Mouse (Mus musculus) embryo, embryonic 10.5 days (tissue): ENCODE measurements around the gene Bcar3.
"Not testable (repeated sequence)": the region's sequence is repeated elsewhere in the genome, so short reads cannot be mapped to it uniquely, and the experiment has no call there.

Source experiments
- DNase-seq: peaks from one replicate; pipeline ENCODE4 v3.0.0-alpha.2; 2015; ENCODE audit warnings: low spot score

Bcar3 gene

DNA sequence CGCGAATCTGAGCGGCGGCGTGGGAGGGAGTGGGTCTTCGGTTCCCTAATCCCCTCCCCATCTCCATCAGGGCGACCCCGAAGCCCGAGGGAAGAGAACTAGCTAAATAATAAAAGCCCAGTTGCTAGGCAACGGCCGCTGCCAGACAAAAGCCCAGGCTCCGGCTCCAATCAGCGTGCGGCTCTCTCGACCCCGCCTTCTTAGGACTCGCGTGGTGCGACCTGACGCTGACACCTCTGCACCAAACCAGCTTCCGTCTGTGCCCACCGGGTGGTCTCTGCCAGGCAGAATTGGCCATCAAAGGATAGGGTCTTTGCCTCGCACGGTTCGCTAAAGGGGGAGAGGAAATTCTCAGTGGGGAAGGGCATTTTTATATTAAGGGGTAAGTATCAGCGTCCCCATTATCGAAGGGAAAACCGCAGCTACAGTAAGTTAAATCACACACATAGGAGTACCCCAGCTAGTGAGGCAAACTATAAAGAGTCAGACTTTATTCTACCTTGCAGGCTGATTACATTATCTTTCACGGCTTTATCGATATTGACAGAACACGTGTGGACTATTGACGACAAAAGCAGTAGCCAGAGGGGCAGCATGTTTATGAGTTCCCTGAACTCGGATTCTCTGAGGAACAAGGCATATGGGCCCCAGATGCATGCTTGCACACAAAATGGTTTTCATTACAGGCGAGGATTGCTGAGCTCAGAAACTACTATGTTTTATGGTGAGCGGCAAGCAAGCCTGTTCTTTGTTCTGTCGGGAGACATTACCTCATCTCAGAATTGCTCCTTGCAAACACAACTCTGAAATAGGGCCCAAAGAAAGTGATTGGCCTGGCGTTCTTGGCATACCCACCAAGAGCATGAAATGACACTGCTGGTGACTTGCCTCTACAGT lies at the start of gene Bcar3:
Gene Bcar3, plus strand, starts transcription at position 183 of the 897 bp plus-strand sequence.
- peak; percentile 98 for DNase-seq

DNA sequence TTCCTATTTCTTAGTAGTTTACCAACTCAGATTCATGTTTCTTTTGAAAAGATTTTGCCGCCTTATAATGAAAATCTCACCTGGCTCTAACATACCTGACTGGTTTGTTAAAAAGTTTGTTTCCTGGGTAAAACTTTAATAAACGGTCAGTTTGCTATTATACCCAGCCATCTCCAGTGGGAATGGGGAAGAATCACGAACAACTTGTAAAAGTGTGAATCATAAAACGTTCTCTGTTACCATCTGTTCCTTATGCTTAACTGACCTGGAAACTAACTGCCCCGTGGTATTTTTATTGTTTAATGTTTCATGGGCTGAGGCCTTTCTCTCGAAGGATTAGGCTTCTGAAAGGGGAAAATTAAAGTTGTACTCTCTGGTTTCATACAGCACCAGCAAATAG lies 49.2 kb upstream of the Bcar3 start:
- DNase-seq: no peak

DNA sequence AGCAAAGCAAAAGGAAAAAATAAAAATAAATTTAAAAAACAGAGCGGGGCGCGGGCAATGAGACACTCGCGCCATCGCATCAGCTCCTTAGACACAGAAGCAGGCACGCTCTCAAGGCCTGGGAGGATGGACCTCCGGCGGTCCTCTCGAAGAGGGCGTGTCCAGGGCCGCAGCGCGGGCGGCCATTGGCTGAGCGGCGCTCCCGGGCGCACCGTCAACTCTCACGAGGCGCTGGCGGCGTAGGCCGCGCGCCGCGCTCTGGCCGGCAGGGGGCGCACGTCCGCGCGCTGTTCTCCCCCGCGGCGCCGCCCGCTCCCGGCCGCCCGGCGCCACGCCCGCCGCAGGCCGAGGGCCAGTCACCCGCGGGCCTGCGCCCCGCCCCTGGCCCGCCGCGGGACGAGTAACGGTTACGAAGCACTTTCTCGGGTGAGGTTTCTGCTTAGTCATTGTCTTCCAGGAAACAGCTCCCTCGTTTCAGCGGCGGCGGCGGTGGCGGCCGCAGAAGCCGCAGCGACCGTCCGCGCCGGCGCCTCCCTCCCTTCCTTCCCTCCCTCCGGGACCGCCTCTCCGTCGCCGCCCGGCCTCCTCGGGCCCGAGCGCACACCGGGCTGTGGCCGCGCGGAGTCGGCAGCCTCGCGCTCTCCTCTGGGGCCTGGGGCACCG lies 48.6 kb upstream of the Bcar3 start, which contains the start of gene Gclm:
Gene Gclm, plus strand, starts transcription at position 343 of the 663 bp plus-strand sequence.
- DNase-seq: peak; percentile 96

DNA sequence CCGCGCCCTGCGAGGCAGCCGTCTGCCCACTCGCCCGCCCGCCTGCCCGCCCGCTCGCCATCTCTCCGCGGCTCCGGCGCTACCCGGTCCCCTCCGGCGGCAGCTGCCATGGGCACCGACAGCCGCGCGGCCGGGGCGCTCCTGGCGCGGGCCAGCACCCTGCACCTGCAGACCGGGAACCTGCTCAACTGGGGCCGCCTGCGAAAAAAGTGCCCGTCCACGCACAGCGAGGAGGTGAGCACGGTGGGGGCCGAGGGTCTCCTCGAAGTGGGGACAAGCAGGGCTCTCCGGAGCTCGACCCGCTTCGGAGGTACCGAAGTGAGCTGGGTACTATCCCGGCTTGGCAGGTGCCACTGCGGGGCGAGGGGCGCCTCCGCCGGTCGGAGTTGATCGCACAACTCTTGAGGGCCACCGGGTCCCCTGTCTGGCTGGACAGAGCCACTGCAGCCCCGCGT lies 48.0 kb upstream of the Bcar3 start:
- DNase-seq: peak; percentile 71

DNA sequence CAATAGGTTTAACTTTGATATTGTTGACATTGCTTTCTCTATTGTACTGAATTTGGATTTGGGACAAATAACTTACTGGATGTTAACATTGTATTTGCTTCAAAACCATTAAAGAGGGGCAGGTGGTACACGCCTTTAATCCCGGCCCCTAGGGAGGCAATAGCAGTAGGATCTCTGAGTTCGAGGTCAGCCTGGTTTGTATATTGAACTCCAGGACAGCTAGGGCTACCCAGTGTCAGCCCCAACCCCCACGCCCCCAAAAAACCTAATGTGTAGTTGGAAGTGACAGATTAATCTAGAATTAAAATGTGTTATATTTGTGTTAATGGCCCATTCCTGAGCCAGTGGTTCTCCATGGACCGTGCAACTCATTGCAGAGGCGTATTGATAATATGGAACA lies 47.5 kb upstream of the Bcar3 start:
- DNase-seq: no peak

DNA sequence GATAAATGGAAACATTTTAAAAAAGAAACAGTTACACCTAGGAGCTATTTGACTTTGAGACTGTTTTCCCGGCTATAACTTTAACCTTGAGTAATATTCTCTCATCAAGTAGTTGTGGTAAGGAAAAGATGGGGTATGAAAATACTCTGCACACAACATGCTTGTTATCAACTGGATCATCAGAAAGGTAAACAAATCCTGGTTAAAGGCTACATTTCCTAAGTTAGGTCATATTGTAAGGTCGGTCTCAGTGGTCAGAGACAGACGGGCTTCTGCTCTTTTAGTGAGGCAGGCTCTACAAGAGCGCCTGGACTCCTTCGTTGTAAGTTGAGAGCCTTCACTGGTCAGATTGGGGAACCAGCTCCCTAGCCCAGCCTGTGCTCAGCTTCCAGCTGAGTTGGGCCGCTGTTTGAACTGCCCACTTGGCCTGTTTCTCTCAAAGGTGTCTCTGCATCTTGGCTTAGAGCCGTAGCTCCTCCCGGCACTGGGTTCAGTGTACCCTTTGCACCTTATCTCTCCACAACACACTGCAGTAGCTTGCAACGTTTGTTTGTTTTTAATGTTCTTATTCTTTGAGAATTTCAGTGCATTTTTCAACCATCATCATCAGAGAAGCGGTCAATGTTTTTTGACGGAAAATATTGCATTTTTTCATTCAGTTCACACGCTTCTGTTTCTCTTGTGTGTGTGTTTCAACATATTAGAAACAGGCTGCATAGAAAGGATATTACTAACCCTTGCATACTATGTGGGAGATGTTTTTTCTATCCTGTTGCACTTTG lies 46.8 kb upstream of the Bcar3 start:
- peak; percentile 10 for DNase-seq

DNA sequence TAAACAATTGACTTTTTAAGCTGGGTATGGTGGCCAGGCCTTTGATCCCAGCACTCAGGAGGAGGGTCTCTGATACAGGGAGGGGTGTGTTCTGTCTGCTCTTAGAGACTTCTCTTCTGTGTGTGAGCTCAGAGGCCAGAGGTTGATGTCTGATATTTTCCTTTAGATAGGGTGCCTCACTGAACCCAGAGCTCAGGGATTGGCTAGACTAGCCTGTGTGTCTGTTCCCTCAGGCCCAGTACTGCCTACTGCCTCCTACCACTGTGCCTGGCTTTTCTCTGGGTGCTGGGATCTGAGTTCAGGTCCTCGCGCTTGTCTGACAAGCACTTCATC lies 46.2 kb upstream of the Bcar3 start:
- DNase-seq: no peak

DNA sequence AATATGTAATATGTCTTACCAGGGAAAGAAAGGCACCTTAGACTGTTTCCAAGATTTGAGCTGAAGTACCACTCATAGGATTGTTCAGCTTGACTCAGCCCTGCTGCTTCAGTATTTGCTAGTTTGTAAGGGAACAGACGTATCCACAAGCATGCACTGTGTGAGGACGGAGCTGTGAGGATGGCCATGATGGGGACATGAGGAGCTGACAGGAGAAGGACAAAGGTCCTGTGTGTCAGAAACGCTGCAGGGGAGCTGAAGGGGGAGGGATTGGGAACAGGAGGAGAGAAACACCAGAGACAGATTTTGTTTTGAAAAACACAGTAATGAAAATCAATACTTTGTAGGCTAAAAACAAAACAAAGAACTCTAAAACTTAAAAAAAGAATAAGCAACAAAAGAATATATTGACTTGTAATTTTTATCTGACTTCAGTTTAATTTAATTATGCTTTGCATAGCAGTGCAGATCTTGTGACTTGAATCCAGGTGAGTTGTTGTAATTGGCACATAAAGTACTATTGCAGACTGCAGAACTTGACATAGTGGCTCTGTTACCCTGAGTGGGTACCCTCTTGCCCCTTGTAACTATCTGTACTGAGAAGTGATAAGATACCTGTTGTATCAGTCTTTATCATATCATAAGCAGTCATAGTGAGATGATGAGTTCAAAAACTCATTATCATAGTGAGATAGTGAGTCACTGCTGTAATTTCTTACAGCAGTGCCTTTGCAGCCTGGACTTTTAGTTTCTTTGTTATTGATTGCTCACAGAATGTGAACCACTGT lies 41.3 kb upstream of the Bcar3 start:
- DNase-seq: no peak

DNA sequence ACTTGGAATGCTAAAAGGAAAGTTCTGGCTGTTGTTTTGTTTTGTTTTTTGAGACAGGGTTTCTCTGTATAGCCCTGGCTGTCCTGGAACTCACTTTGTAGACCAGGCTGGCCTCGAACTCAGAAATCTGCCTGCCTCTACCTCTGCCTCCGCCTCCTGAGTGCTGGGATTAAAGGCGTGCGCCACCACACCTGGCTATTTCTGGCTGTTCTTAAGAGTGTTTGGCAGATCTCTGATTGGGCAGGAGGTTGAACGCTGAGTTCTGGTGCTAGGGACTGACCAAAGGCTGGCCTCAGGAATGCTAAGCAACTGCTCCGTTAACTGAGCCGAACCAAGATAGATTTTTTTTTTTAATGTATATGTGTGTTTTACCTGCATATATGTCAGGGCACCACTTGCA lies 39.9 kb upstream of the Bcar3 start:
- not testable (repeated sequence) for DNase-seq

DNA sequence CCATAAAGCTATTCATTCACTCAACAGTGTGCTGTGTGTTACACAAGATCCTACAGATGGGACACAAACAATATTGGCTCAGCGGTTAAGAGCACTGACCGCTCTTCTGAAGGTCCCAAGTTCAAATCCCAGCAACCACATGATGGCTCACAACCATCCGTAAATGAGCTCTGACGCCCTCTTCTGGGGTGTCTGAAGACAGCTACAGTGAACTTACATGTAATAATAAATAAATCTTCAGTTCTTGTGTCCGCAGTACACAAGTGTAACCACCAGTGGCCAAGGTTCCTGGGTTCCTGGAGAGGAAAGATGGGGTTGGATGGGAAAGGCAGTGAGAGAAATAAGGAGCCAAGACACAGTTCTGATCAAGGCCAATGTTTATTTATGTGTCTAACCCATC lies 23.9 kb upstream of the Bcar3 start:
- DNase-seq: no peak

DNA sequence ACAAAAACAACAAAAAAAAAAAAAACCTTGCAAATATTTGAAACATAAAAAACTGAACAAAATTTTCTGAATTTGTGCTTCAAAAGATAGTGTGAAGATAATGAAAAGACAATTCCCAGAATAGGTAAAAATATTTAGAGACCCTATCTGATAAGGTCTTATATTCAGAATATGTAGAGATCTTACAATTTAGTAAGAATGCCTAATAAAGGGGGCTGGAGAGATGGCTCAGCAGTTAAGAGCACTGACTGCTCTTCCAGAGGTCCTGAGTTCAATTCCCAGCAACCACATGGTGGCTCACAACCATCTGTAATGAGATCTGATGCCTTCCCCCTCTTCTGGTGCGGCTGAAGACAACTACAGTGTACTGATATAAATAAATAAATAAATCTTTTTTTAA lies 21.4 kb upstream of the Bcar3 start:
- DNase-seq: not testable (repeated sequence)

DNA sequence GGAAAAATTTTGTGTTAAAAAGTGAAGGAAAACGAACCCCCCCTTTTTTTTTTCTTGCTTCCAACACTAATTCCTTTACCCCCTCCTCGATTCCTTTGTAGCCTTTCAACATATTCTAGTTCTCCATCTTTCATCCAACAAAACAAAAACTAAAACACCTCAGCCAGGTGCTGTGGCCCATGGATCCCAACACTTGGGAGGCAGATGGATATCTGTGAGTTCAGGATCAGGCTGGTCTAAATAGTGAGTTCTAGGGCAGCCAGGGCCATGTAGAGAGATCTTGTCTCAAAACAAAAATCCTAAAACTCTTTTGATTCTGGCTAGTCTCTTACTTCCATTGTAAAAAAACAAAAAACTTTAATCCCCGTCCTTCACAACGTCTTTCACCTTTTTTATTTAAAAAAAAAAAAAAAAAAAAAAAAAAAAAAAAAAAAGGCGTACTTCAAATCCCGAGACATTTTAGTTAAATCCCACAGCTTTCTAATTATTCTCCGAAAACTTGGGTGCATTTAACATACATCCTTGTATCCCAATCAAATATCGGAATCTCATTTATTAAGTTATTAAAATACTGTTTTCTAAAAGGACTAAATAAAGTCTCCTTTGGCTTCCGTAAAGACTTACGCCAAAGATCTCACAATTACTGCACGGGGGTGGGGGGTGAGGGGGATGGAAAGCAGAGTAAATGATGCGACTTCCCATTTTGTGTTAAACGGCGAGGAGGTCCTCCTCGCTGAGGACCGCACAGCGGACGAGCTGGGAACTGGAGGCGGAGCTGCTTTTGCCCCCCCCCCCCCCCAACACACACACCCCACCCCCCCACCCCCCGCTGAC lies 20.3 kb upstream of the Bcar3 start:
- DNase-seq: peak; percentile 16

DNA sequence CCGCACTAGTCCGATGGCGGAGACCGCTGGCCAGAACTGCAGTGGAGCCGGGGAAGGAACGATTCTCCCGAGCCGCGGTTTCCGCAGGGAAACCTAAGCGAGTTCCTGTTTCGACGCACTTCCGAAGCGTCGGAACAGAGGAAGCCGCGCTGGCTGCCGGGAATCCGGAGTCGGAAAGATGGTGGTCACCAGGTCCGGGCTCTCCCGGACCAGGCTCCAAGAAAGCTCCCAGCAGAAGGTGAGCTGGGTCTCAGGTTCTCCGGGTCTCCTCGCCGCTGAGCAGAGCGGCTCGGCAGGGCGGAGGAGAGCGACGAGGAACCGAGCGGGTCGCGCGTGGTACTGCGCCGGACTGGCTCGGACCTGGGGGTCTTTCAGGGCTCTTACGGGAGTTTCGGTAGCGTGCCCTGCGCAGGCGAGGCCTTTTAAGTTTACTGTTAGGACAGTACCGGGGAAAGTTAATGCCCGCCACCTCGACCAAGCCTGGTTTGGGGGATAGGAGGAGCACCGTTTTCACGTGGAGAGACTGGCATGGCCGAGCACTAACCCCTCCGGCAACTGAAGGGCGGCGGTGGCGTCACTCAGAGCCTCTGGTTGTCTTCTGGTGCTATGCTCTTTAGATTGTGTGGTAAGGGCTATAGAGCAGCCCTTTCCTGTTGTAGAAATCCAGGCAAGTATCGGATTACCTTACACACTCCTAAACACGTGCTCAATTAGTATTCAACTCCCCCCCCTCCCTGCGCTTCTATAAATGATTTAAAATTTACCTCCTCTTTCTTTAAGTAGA lies 19.5 kb upstream of the Bcar3 start, which contains the start of gene Dnttip2:
Gene Dnttip2, plus strand, starts transcription at position 148 of the 784 bp plus-strand sequence.
- peak; percentile 97 for DNase-seq

DNA sequence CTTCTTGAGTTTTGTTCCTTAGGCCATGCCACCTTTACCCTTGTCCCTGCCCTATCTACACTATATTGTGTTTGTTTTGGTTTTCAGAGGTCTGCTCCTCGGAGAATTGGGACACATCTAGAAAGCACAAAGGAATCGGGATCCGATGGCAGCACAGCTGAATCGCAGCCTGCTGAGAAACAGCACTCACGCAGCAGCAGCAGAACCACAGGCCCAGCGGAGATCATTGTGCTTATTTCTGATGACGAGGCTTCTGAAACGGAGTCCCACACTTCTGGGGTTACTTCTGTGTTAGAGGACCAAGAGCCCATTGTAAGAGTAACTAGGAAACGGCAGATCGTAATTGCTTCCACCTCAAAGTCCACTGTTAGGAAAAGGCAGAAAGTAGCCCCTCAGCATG lies 18.8 kb upstream of the Bcar3 start:
- no peak for DNase-seq

DNA sequence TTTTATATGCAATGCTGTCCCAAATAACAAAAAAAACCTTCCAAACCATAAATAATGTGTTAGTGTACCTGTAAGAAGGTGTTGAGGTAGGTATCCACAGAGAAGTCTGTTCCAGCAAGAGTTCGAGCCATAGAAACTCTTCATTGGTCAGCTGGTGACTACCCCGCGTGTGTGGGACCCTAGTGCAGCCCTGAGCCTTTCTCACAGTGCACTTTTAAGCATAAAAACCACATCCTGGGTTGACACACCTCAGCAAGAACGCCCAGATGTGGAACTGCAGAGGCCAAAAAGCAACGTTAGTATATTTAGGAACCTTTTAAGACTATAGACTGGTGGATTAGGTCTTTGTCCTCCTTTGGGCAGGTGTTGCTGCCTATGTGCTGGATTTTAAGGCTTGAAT lies 6.7 kb upstream of the Bcar3 start:
- no peak for DNase-seq

DNA sequence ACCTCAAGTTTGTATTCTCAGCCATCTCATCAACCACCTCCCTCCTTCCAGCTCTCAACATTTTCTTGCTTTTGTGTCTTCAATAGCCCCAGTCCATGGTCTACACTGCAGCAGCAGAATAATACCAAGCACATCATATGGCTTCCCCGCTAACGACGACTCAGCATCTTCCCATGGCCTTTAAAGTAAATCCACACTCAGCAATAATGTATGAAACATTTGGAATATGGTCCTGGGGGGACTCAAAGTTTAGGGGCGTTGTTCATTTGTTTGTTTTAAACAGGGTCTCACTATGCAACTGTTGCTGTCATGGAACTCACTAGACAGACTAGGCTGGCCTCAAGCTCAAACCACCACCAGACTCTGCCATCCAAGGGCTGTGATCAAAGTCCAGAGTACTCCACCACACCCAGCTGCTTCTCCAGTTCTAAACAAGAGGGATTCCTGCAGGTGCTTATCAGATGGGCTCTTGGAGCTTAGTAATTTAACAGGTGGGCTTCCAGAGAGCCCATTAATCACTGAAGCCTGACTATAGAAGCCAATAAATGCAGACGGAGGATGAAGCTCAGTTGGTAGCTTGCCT lies 5.2 kb upstream of the Bcar3 start:
- no peak for DNase-seq

DNA sequence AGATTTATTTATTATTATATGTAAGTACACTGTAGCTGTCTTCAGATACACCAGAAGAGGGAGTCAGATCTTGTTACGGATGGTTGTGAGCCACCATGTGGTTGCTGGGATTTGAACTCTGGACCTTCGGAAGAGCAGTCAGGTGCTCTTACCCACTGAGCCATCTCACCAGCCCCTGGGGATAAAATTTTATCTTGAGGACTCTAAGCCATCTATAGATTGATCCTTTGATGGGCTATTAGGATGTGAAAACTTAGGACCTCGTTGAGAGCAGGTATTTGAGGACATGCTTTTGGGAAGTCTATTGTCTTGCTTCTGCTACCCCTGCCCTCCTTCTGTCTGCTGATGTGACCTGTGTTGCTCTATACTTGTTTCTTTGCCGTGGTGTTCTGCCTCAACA lies 4.6 kb upstream of the Bcar3 start:
- DNase-seq: not testable (repeated sequence)

DNA sequence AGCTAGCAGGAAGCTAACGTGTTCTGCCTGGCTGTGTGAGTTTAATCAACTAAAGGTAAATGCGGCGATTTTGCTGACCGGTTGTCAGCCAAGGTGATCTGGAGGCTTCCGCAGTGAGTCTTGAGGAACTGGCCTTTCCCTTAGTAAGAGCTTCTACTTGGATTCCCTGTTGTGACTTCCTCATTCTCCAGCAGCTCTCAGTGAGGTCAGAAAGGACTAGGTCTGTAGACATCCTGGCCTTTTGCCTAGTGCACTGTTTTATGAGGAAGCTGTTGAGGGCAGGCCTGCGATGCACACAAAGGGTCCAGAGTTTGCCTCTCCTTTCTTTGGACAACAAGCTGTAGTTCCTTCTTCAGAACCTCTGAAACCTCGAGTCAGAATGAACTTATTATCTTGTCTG lies 3.2 kb upstream of the Bcar3 start:
- DNase-seq: no peak

DNA sequence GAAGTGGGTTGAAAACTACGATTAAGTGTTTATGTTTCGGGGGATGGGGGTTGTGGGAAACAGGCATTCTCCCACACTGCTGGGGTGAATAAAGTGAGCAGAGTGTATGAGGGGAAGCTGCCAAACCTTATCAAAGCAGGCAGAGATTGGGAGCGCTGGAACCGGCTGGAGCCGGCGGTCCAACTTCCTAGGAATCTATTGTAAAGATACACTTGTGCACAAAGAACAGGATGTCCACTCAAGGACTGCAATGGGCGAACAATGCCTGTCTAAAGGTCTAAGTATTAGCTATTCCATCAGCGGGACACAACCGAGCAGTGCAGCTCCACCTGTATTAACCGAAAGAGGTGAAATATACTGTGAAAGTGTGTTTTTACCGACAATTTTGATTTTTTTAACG lies 2.1 kb upstream of the Bcar3 start:
- peak; percentile 39 for DNase-seq
